Mouse (Mus musculus): ENCODE data around the gene Itk. TPM values are rescaled to one million over a fixed set of nuclear protein-coding genes. Genes with fewer than 3 reads are reported as not detected.

The Itk gene
- polyA plus RNA-seq, 1 experiment from 2014 or later = not detected

GRCm38 (mm10) chr11:46310647-46311063, 78.7 kb downstream of the Itk start:
- H3K4me1 ChIP-seq (replicated peaks) = peaks cover 38% of the 10 kb centered on the region

GRCm38 (mm10) chr11:46309808-46310555, 79.3 kb downstream of the Itk start:
- Histone ChIP-seq H3K4me2 (peak overlapping the region; percentile 82), H3K27ac (replicated peaks) (peak overlapping the region; percentile 85), H3K36me3 (no peaks in the 10 kb centered on the region), H3K4me1 (replicated peaks) (peaks cover 44% of the 10 kb centered on the region), H3K9me3 (no peaks in the 10 kb centered on the region), H3K27me3 (no peaks in the 10 kb centered on the region), H3K9ac (peak overlapping the region; percentile 82), H3K4me3 (peak overlapping the region; percentile 59)
- ATAC-seq (ENCODE audit: low FRiP score, low read depth) = peak; percentile 25; the same call in 1 of the 2 replicates
- 12% methylated on average over 10 of the region's 10 CpGs for WGBS

More at GRCm38 (mm10) chr11:46310647-46311063, 78.7 kb downstream of the Itk start:
- Histone ChIP-seq H3K27me3 (no peaks in the 10 kb centered on the region), H3K36me3 (no peaks in the 10 kb centered on the region), H3K27ac (replicated peaks) (peak overlapping the region; percentile 85), H3K9me3 (no peaks in the 10 kb centered on the region), H3K4me2 (peak overlapping the region; percentile 82), H3K4me3 (peak overlapping the region; percentile 59), H3K9ac (peak overlapping the region; percentile 82)
- 27% methylated on average over 5 of the region's 5 CpGs for WGBS
- ATAC-seq (ENCODE audit: low FRiP score, low read depth) = 0 out of 2 replicates have a peak, but pooled peaks have one; percentile 0

- Histone ChIP-seq H3K4me2 (peak overlapping the region; percentile 82), H3K9ac (peak overlapping the region; percentile 82; the same call in 1 of the 2 replicates), H3K27me3 (no peaks in the 10 kb centered on the region), H3K9me3 (no peaks in the 10 kb centered on the region), H3K4me1 (replicated peaks) (peaks cover 47% of the 10 kb centered on the region), H3K27ac (replicated peaks) (peak overlapping the region; percentile 85), H3K36me3 (no peaks in the 10 kb centered on the region), H3K4me3 (peak overlapping the region; percentile 59)
- WGBS = 49% methylated on average over 20 of the region's 20 CpGs
- no peak for ATAC-seq (ENCODE audit: low FRiP score, low read depth)
Observed at GRCm38 (mm10) chr11:46309111-46309741, 80.1 kb downstream of the Itk start.

GRCm38 (mm10) chr11:46308271-46308974, 80.9 kb downstream of the Itk start:
- H3K4me2 ChIP-seq = peak overlapping the region; percentile 82
- no peaks in the 10 kb centered on the region for H3K27me3 ChIP-seq
- peak overlapping the region; percentile 59; the same call in 1 of the 2 replicates for H3K4me3 ChIP-seq
- 0 out of 2 replicates have a peak overlapping the region, but pooled peaks have one; percentile 85 for H3K27ac ChIP-seq (replicated peaks)
- H3K9ac ChIP-seq = no peak overlapping the region
- no peaks in the 10 kb centered on the region for H3K36me3 ChIP-seq
- no peaks in the 10 kb centered on the region for H3K9me3 ChIP-seq
- no peak for ATAC-seq (ENCODE audit: low FRiP score, low read depth)
- H3K4me1 ChIP-seq (replicated peaks) = peaks cover 47% of the 10 kb centered on the region
- WGBS = 87% methylated on average over 11 of the region's 11 CpGs

GRCm38 (mm10) chr11:46307768-46308167, 81.5 kb downstream of the Itk start:
- Histone ChIP-seq H3K4me2 (no peak overlapping the region), H3K36me3 (no peaks in the 10 kb centered on the region), H3K27ac (replicated peaks) (no peak overlapping the region), H3K4me1 (replicated peaks) (peaks cover 42% of the 10 kb centered on the region), H3K9ac (no peak overlapping the region), H3K9me3 (no peaks in the 10 kb centered on the region), H3K27me3 (no peaks in the 10 kb centered on the region), H3K4me3 (no peak overlapping the region)
- ATAC-seq (ENCODE audit: low FRiP score, low read depth) = no peak
- WGBS = 94% methylated on average over 7 of the region's 7 CpGs

GRCm38 (mm10) chr11:46306776-46307175, 82.5 kb downstream of the Itk start:
- Histone ChIP-seq H3K9me3 (no peaks in the 10 kb centered on the region), H3K27ac (replicated peaks) (no peak overlapping the region), H3K4me1 (replicated peaks) (peaks cover 40% of the 10 kb centered on the region), H3K4me2 (no peak overlapping the region), H3K4me3 (no peak overlapping the region), H3K9ac (no peak overlapping the region), H3K36me3 (no peaks in the 10 kb centered on the region), H3K27me3 (no peaks in the 10 kb centered on the region)
- WGBS = 90% methylated on average over 7 of the region's 7 CpGs
- no peak for ATAC-seq (ENCODE audit: low FRiP score, low read depth)

GRCm38 (mm10) chr11:46305881-46306520, 83.3 kb downstream of the Itk start:
- Histone ChIP-seq H3K4me3 (no peak overlapping the region), H3K27me3 (no peaks in the 10 kb centered on the region), H3K4me2 (no peak overlapping the region), H3K36me3 (no peaks in the 10 kb centered on the region), H3K27ac (replicated peaks) (no peak overlapping the region), H3K9ac (no peak overlapping the region), H3K9me3 (no peaks in the 10 kb centered on the region), H3K4me1 (replicated peaks) (peaks cover 43% of the 10 kb centered on the region)
- no peak for ATAC-seq (ENCODE audit: low FRiP score, low read depth)
- 79% methylated on average over 9 of the region's 9 CpGs for WGBS

- no peak for ATAC-seq (ENCODE audit: low FRiP score, low read depth)
- Histone ChIP-seq H3K27ac (replicated peaks) (no peak overlapping the region), H3K4me3 (no peak overlapping the region), H3K27me3 (no peaks in the 10 kb centered on the region), H3K36me3 (no peaks in the 10 kb centered on the region), H3K4me2 (no peak overlapping the region), H3K9me3 (no peaks in the 10 kb centered on the region), H3K9ac (no peak overlapping the region), H3K4me1 (replicated peaks) (peaks cover 34% of the 10 kb centered on the region)
- WGBS = 78% methylated on average over 9 of the region's 9 CpGs
Observed at GRCm38 (mm10) chr11:46304864-46305710, 84.2 kb downstream of the Itk start.

- H3K9me3 ChIP-seq = no peaks in the 10 kb centered on the region
- H3K36me3 ChIP-seq = no peaks in the 10 kb centered on the region
- no peak overlapping the region for H3K4me3 ChIP-seq
- H3K9ac ChIP-seq = no peak overlapping the region
- peaks cover 25% of the 10 kb centered on the region for H3K4me1 ChIP-seq (replicated peaks)
- no peak overlapping the region for H3K4me2 ChIP-seq
- no peak overlapping the region for H3K27ac ChIP-seq (replicated peaks)
- WGBS = 81% methylated on average over 10 of the region's 10 CpGs
- ATAC-seq (ENCODE audit: low FRiP score, low read depth) = no peak
- no peaks in the 10 kb centered on the region for H3K27me3 ChIP-seq
Observed at GRCm38 (mm10) chr11:46304093-46304492, 85.2 kb downstream of the Itk start.

- Histone ChIP-seq H3K27me3 (no peaks in the 10 kb centered on the region), H3K4me3 (no peak overlapping the region), H3K4me1 (replicated peaks) (peaks cover 20% of the 10 kb centered on the region), H3K9ac (no peak overlapping the region), H3K36me3 (no peaks in the 10 kb centered on the region), H3K4me2 (no peak overlapping the region), H3K27ac (replicated peaks) (no peak overlapping the region), H3K9me3 (no peaks in the 10 kb centered on the region)
- ATAC-seq (ENCODE audit: low FRiP score, low read depth) = no peak
- 92% methylated on average over 9 of the region's 9 CpGs for WGBS
Observed at GRCm38 (mm10) chr11:46302471-46302870, 86.8 kb downstream of the Itk start.
